Mouse (Mus musculus) stomach, postnatal 0 days (tissue): ENCODE results near the gene Cyb561d2. TPM values are rescaled to one million over a fixed set of nuclear protein-coding genes. Genes with fewer than 3 reads are reported as not detected.

Source experiments
- ATAC-seq: fragments of 200-750 bp; cut with Nextera tagmentation; 2 replicates; pipeline ENCODE4 v1.8.0; 2017; ENCODE audit not compliant: low FRiP score, low TSS enrichment
- DNase-seq: peaks from one replicate; pipeline ENCODE4 v3.0.0-alpha.2; 2016; ENCODE audit warnings: low spot score
- H3K27ac ChIP-seq: fragments of 300-500 bp; sonication (generic); replicated peaks from 2 replicates; pipeline ENCODE4 v1.5.1; 2014; ENCODE audit warnings: mild to moderate bottlenecking, control low read depth
- H3K27me3 ChIP-seq: fragments of 300-500 bp; sonication (generic); 2 replicates; pipeline ENCODE4 v1.6.1; 2014; ENCODE audit warnings: low read length; ENCODE audit not compliant: control insufficient read depth, insufficient read depth
- H3K36me3 ChIP-seq: fragments of 300-500 bp; sonication (generic); 2 replicates; pipeline ENCODE4 v1.6.1; 2014; ENCODE audit warnings: low read length, mixed read lengths; ENCODE audit not compliant: control insufficient read depth, insufficient read depth
- H3K4me1 ChIP-seq: fragments of 300-500 bp; sonication (generic); replicated peaks from 2 replicates; pipeline ENCODE4 v1.6.1; 2014; ENCODE audit warnings: antibody characterized with exemption; ENCODE audit not compliant: control insufficient read depth, insufficient read depth
- H3K4me2 ChIP-seq: fragments of 300-500 bp; sonication (generic); replicated peaks from 2 replicates; pipeline ENCODE4 v1.6.1; 2014; ENCODE audit warnings: low read depth, mild to moderate bottlenecking, control low read depth, moderate library complexity
- H3K4me3 ChIP-seq: fragments of 300-500 bp; sonication (generic); 2 replicates; pipeline ENCODE4 v1.5.1; 2014; ENCODE audit warnings: low read depth, low read length, control low read depth
- H3K9ac ChIP-seq: fragments of 300-500 bp; sonication (generic); 2 replicates; pipeline ENCODE4 v1.6.1; 2014; ENCODE audit warnings: mild to moderate bottlenecking, low read length, control low read depth, mixed read lengths
- H3K9me3 ChIP-seq: fragments of 300-500 bp; sonication (generic); 2 replicates; pipeline ENCODE4 v1.6.1; 2016; ENCODE audit warnings: low read length; ENCODE audit not compliant: control insufficient read depth
- CTCF ChIP-seq: IDR thresholded peaks from 2 replicates; pipeline ENCODE4 v1.5.1; 2016; ENCODE audit warnings: antibody characterized with exemption, low read depth, mild to moderate bottlenecking, moderate library complexity
- EP300 ChIP-seq: optimal IDR thresholded peaks from 2 replicates; pipeline ENCODE3; 2016; ENCODE audit warnings: antibody characterized with exemption
- WGBS: fragments of 180-500 bp; shearing (Covaris S2); extraction: QIAGEN DNeasy Blood & Tissue Kit; methylation state at CpG from one replicate; pipeline ENCODE4 v1.1.7; 2014; 5-methylcytosine and 5-hydroxymethylcytosine counted together
- polyA plus RNA-seq: library from polyadenylated mRNA; unstranded; fragments of >200 nt; fragmentation: Nextera tagmentation; extraction: Ambion mirVana; gene quantifications from 2 replicates; pipeline ENCODE4 v1.2.1, GENCODE M21; 2015

Cyb561d2 gene
- polyA plus RNA-seq, 1 experiment from 2014 or later: 28.2 TPM

GRCm38 (mm10) chr9:107550491-107551116, 8.6 kb upstream of the Cyb561d2 start:
- Histone ChIP-seq H3K9ac (peak overlapping the region; percentile 59; the same call in 1 of the 2 replicates), H3K27me3 (no peaks in the 10 kb centered on the region), H3K4me2 (peak overlapping the region; percentile 78), H3K4me1 (peaks cover 16% of the 10 kb centered on the region), H3K9me3 (no peaks in the 10 kb centered on the region), H3K36me3 (no peaks in the 10 kb centered on the region), H3K27ac (peak overlapping the region; percentile 69; the same call in 1 of the 2 replicates), H3K4me3 (peak overlapping the region; percentile 46; the same call in 1 of the 2 replicates)
- TF ChIP-seq CTCF: no peak
- no peak for TF ChIP-seq EP300
- 44% methylated on average over 23 of the region's 23 CpGs for WGBS
- peak; percentile 72 for DNase-seq
- ATAC-seq: peak; percentile 5; the same call in 1 of the 2 replicates

- H3K27me3 ChIP-seq: no peaks in the 10 kb centered on the region
- no peak overlapping the region for H3K27ac ChIP-seq
- 75% methylated on average over 20 of the region's 20 CpGs for WGBS
- no peak for DNase-seq
- no peak overlapping the region for H3K9ac ChIP-seq
- no peak for ATAC-seq
- no peak overlapping the region for H3K4me3 ChIP-seq
- peaks cover 16% of the 10 kb centered on the region for H3K4me1 ChIP-seq
- TF ChIP-seq EP300 (no peak), CTCF (no peak)
- H3K9me3 ChIP-seq: no peaks in the 10 kb centered on the region
- no peak overlapping the region for H3K4me2 ChIP-seq
- no peaks in the 10 kb centered on the region for H3K36me3 ChIP-seq
Measured at GRCm38 (mm10) chr9:107549297-107550074, 7.5 kb upstream of the Cyb561d2 start.

- Histone ChIP-seq H3K4me3 (no peak overlapping the region), H3K27me3 (no peaks in the 10 kb centered on the region), H3K4me1 (peaks cover 13% of the 10 kb centered on the region), H3K27ac (no peak overlapping the region), H3K4me2 (no peak overlapping the region), H3K36me3 (peaks cover 4% of the 10 kb centered on the region; the same call in 1 of the 2 replicates), H3K9ac (no peak overlapping the region), H3K9me3 (no peaks in the 10 kb centered on the region)
- DNase-seq (no peak), ATAC-seq (no peak)
- 91% methylated on average over 10 of the region's 10 CpGs for WGBS
- no peak for TF ChIP-seq EP300
- TF ChIP-seq CTCF: no peak
Measured at GRCm38 (mm10) chr9:107548820-107549219, 6.8 kb upstream of the Cyb561d2 start.

- Histone ChIP-seq H3K36me3 (peaks cover 4% of the 10 kb centered on the region; the same call in 1 of the 2 replicates), H3K4me3 (no peak overlapping the region), H3K4me2 (no peak overlapping the region), H3K27ac (no peak overlapping the region), H3K9me3 (no peaks in the 10 kb centered on the region), H3K4me1 (peaks cover 10% of the 10 kb centered on the region; the same call in 1 of the 2 replicates), H3K9ac (no peak overlapping the region), H3K27me3 (no peaks in the 10 kb centered on the region)
- DNase-seq (no peak), ATAC-seq (no peak)
- WGBS: 80% methylated on average over 5 of the region's 5 CpGs
- TF ChIP-seq EP300 (no peak), CTCF (no peak)
Measured at GRCm38 (mm10) chr9:107547957-107548356, 6.0 kb upstream of the Cyb561d2 start.

- Histone ChIP-seq H3K27me3 (no peaks in the 10 kb centered on the region), H3K9ac (no peak within 1 kb of the TSS), H3K4me3 (no peak within 1 kb of the TSS), H3K9me3 (no peaks in the 10 kb centered on the region), H3K27ac (no peak within 1 kb of the TSS), H3K4me2 (peak within 1 kb of the TSS; percentile 40), H3K4me1 (peaks cover 8% of the 10 kb centered on the region; the same call in 1 of the 2 replicates), H3K36me3 (peaks cover 4% of the 10 kb centered on the region; the same call in 1 of the 2 replicates)
- DNase-seq: peak; percentile 93
- 3% methylated on average over 20 of the region's 20 CpGs for WGBS
- no peak for TF ChIP-seq EP300
- TF ChIP-seq CTCF: no peak
- peak; percentile 47 for ATAC-seq
Measured at GRCm38 (mm10) chr9:107547026-107547425, 5.0 kb upstream of the Cyb561d2 start, which contains the start of gene Zmynd10. Zmynd10 (plus strand) TSS chr9:107547298.

- 7% methylated on average over 3 of the region's 3 CpGs for WGBS
- Histone ChIP-seq H3K4me3 (no peak overlapping the region), H3K4me2 (no peak overlapping the region), H3K27ac (no peak overlapping the region), H3K36me3 (peaks cover 4% of the 10 kb centered on the region; the same call in 1 of the 2 replicates), H3K27me3 (no peaks in the 10 kb centered on the region), H3K9me3 (no peaks in the 10 kb centered on the region), H3K9ac (no peak overlapping the region), H3K4me1 (0 out of 2 replicates have a peak, but pooled peaks cover 2% of the 10 kb centered on the region)
- ATAC-seq: no peak
- TF ChIP-seq EP300: no peak
- peak; percentile 96 for TF ChIP-seq CTCF
- peak; percentile 79 for DNase-seq
Measured at GRCm38 (mm10) chr9:107545602-107546001, 3.6 kb upstream of the Cyb561d2 start.
